Mouse (Mus musculus) G1E (cell line): ENCODE results near the gene Cavin1. TPM values are rescaled to one million over a fixed set of nuclear protein-coding genes. Genes with fewer than 3 reads are reported as not detected.

ENCODE experiments used
- ATAC-seq: 2 replicates; pipeline ENCODE4 v1.8.0; 2016; ENCODE audit warnings: mild to moderate bottlenecking; ENCODE audit not compliant: insufficient number of reproducible peaks, poor library complexity, low FRiP score, severe bottlenecking; ENCODE audit errors: extremely low read depth
- DNase-seq: peaks from one replicate; pipeline ENCODE4 v3.0.0; 2012; ENCODE audit warnings: low spot score
- H3K27me3 ChIP-seq: 2 replicates; pipeline ENCODE4 v1.6.1; 2012; ENCODE audit warnings: mild to moderate bottlenecking, low read length, inconsistent platforms; ENCODE audit not compliant: insufficient read depth
- H3K36me3 ChIP-seq: replicated peaks from 2 replicates; pipeline ENCODE3; 2012; ENCODE audit warnings: mild to moderate bottlenecking, inconsistent platforms
- H3K4me1 ChIP-seq: 2 replicates; pipeline ENCODE4 v1.6.1; 2012; ENCODE audit warnings: low read depth, low read length, inconsistent platforms, mixed read lengths; ENCODE audit not compliant: insufficient read depth
- H3K4me3 ChIP-seq: 2 replicates; pipeline ENCODE4 v1.5.1; 2012; ENCODE audit warnings: low read depth, mild to moderate bottlenecking, inconsistent platforms, low read length, moderate library complexity, mixed read lengths
- H3K9me3 ChIP-seq: replicated peaks from 2 replicates; pipeline ENCODE4 v1.6.1; 2012; ENCODE audit warnings: inconsistent platforms
- CTCF ChIP-seq: IDR thresholded peaks from 2 replicates; pipeline ENCODE4 v1.5.1; 2012; ENCODE audit warnings: low read depth, low read length, inconsistent platforms, mixed read lengths
- GATA1 ChIP-seq: IDR thresholded peaks from 2 replicates; pipeline ENCODE4 v1.6.1; 2012; ENCODE audit warnings: borderline replicate concordance, low read length, inconsistent platforms, mixed read lengths
- GATA2 ChIP-seq: IDR thresholded peaks from 2 replicates; pipeline ENCODE4 v1.6.1; 2012; ENCODE audit warnings: low read depth, low read length, inconsistent platforms, borderline replicate concordance
- POLR2AphosphoS5 ChIP-seq: IDR thresholded peaks from 2 replicates; pipeline ENCODE4 v1.6.1; 2012; ENCODE audit warnings: low read depth, low read length, inconsistent platforms; ENCODE audit not compliant: insufficient replicate concordance
- TAL1 ChIP-seq: conservative IDR thresholded peaks from 2 replicates; pipeline ENCODE4 v1.6.1; 2012; ENCODE audit warnings: low read depth, low read length, inconsistent platforms, mixed read lengths
- polyA plus RNA-seq: library from polyadenylated mRNA; stranded (reverse); fragments of >175 nt; gene quantifications from 2 replicates; pipeline ENCODE4 v1.2.3, GENCODE M21; 2012
- total RNA-seq, 2 experiments: library from RNA; stranded (forward) in 1 of 2; stranded (reverse) in 1 of 2; fragments of 200-1000 nt in 1 of 2; fragments of >200 nt in 1 of 2; fragmentation: Nextera tagmentation in 1 of 2; gene quantifications; 2 replicates each; pipeline ENCODE4 v1.2.3; 2014 to 2017

Gene Cavin1
- total and polyA plus RNA-seq, 3 experiments = 3.8 to 37.0 (median 15.0) TPM

DNA sequence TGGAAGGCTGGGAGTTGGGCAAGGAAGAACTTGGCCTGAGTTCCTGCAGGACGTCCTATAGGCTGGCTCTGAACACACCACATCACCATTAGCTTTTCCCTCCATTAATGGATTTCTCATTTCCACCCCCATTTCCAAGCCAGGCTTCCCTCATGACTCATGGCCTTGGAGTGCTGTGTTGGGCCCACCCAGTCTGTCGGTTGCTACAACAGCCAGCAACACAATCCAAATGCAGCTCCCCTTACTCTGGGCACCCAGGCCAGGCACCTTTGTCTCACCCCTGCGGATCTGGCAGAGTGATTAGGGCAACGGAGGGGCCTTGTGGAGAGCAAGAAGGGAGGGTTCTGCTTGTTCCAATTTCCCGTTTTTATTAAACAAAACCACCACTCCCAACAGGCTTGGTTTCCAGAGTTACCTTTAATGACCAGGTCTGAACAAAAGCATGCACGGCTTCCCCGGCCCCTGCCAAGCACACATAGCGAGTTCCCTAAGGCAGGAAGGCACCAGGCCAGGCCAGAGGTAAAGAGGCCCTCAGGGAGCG is 8.2 kb downstream of the Cavin1 start:
- no peak for TF ChIP-seq GATA2
- H3K4me1 ChIP-seq = peaks cover 77% of the 10 kb centered on the region
- H3K9me3 ChIP-seq = peaks cover 2% of the 10 kb centered on the region; the same call in 1 of the 2 replicates
- H3K27me3 ChIP-seq = peaks cover 18% of the 10 kb centered on the region
- H3K36me3 ChIP-seq = peaks cover 21% of the 10 kb centered on the region
- no peak overlapping the region; the same call in 1 of the 2 replicates for H3K4me3 ChIP-seq
- ATAC-seq (no peak), DNase-seq (no peak)

DNA sequence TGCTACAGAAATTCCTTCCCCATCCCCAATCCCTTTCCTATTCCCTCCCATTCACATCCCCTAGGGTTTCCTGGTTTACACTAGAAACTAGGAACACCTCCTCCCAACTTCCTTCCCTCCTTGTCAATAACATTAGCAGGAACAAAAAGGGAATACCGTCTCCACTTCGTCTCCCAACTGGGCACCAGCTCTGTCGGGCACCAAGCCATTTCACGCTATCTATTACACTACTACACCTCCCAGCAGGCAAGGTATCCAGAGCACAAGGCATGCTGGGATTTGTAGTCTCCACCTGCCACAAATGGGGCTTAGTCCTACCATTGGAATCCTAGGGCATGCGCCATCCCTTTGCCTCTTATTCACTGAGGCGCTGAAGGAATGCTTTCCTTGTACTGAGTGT is 10.1 kb downstream of the Cavin1 start:
- DNase-seq (peak; percentile 58), ATAC-seq (no peak)
- Histone ChIP-seq H3K4me1 (peaks cover 89% of the 10 kb centered on the region), H3K4me3 (peak overlapping the region; percentile 55), H3K9me3 (peaks cover 2% of the 10 kb centered on the region; the same call in 1 of the 2 replicates), H3K36me3 (peaks cover 29% of the 10 kb centered on the region), H3K27me3 (peaks cover 14% of the 10 kb centered on the region)
- TF ChIP-seq GATA1 (no peak), TAL1 (no peak), GATA2 (no peak), POLR2AphosphoS5 (no peak), CTCF (no peak)

DNA sequence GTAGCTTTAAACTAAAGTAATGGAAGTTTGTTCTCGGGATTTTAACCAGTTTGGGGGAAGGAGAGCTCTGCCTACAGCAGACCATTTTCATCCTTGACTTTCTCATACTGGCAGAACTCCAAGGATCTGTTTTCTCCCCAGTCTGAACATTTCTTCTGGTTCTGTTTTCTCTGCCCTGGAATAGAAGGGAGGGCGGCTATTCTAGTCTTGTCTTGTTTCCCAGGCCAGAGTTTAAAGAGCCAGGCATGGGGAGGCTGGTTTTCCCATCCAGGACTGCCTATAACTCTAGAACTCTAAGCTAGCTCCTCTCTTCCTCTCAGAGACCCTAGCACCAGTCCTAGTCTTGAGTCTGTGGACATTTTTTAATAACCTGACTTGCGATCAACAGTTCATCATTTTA is 10.9 kb downstream of the Cavin1 start:
- Histone ChIP-seq H3K9me3 (peaks cover 2% of the 10 kb centered on the region; the same call in 1 of the 2 replicates), H3K4me3 (peak overlapping the region; percentile 55; the same call in 1 of the 2 replicates), H3K36me3 (peaks cover 29% of the 10 kb centered on the region), H3K27me3 (peaks cover 8% of the 10 kb centered on the region), H3K4me1 (peaks cover 90% of the 10 kb centered on the region)
- no peak for DNase-seq
- no peak for ATAC-seq
- no peak for TF ChIP-seq TAL1
- no peak for TF ChIP-seq GATA1
- TF ChIP-seq POLR2AphosphoS5 = no peak
- no peak for TF ChIP-seq CTCF
- no peak for TF ChIP-seq GATA2

DNA sequence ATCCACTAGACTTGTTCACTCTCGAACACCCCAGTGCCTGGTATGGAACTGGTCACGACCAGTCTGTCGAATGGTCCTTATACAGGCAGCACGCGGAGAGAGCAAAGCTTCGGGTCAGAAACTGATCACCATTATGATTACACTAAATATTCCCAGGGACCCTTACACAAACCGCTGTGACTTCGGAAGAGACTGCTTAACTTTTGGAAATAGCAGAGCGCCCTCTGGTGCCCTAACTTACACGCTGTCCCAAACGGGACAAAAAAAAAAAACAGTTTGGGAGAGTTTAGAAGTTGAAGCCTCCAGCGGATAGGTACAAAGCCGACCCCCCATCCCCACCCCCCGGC is 11.2 kb downstream of the Cavin1 start:
- Histone ChIP-seq H3K4me1 (peaks cover 90% of the 10 kb centered on the region), H3K9me3 (peaks cover 2% of the 10 kb centered on the region; the same call in 1 of the 2 replicates), H3K36me3 (peaks cover 27% of the 10 kb centered on the region), H3K4me3 (no peak overlapping the region), H3K27me3 (peaks cover 4% of the 10 kb centered on the region; the same call in 1 of the 2 replicates)
- ATAC-seq (no peak), DNase-seq (no peak)
- TF ChIP-seq POLR2AphosphoS5 = no peak
- TF ChIP-seq TAL1 = no peak

- Histone ChIP-seq H3K27me3 (no peaks in the 10 kb centered on the region; the same call in 1 of the 2 replicates), H3K4me1 (peaks cover 87% of the 10 kb centered on the region), H3K4me3 (peak overlapping the region; percentile 38; the same call in 1 of the 2 replicates), H3K9me3 (peaks cover 2% of the 10 kb centered on the region; the same call in 1 of the 2 replicates), H3K36me3 (peaks cover 27% of the 10 kb centered on the region)
- DNase-seq = no peak
- no peak for TF ChIP-seq TAL1
- TF ChIP-seq CTCF = no peak
- TF ChIP-seq GATA2 = no peak
- no peak for TF ChIP-seq POLR2AphosphoS5
- TF ChIP-seq GATA1 = no peak
- no peak for ATAC-seq
Measured at GRCm38 (mm10) chr11:100958613-100959463, 11.8 kb downstream of the Cavin1 start.

- H3K4me1 ChIP-seq = peaks cover 82% of the 10 kb centered on the region
- peaks cover 27% of the 10 kb centered on the region for H3K36me3 ChIP-seq
- ATAC-seq (no peak), DNase-seq (no peak)
- no peaks in the 10 kb centered on the region; the same call in 1 of the 2 replicates for H3K27me3 ChIP-seq
- TF ChIP-seq POLR2AphosphoS5 = no peak
- TF ChIP-seq CTCF = no peak
- no peak for TF ChIP-seq GATA1
- no peak for TF ChIP-seq TAL1
- TF ChIP-seq GATA2 = no peak
- H3K9me3 ChIP-seq = peaks cover 2% of the 10 kb centered on the region; the same call in 1 of the 2 replicates
- H3K4me3 ChIP-seq = no peak overlapping the region
Measured at GRCm38 (mm10) chr11:100957915-100958469, 12.7 kb downstream of the Cavin1 start.
